Mouse (Mus musculus) spleen, adult 2 months (tissue): Measurements from ENCODE around the gene Gm47955.

Experiments used
- CTCF ChIP-seq: fragments of 200-500 bp; IDR thresholded peaks from 2 replicates; pipeline ENCODE4 v1.5.1; 2011; ENCODE audit warnings: mild to moderate bottlenecking, inconsistent platforms; ENCODE audit not compliant: insufficient read depth, insufficient read length, insufficient replicate concordance; ENCODE audit errors: extremely low read depth
- POLR2A ChIP-seq: fragments of 200-500 bp; IDR thresholded peaks from 2 replicates; pipeline ENCODE4 v1.6.1; 2011; ENCODE audit warnings: low read depth, low read length, inconsistent platforms

DNA sequence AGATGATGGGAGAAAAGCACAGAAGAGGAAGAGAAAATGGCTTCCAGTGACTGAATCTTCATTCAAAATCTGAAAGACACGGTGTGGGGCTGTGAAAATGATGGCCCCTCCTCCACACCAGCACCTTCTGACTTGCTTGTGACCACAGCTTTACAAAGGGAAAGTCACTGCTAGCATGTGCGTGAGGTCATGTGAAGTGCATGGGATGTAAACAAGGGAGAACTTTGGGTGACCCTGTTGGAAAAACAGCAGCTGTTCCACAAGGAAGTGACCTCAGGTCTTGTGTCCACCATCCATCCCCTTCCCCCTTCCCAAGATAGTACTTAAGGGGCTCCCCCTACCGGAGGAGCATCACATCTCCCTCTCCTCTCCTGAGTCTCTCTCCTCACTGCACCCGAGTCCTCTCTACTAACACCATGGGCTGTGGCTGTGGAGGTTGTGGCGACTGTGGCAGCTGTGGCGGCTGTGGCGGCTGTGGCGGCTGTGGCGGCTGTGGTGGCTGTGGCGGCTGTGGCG is at the start of gene Gm47955:
- no peak for TF ChIP-seq POLR2A
- no peak for TF ChIP-seq CTCF
